Mouse (Mus musculus): ENCODE results near the gene Lrrc8d.

Gene Lrrc8d

DNA sequence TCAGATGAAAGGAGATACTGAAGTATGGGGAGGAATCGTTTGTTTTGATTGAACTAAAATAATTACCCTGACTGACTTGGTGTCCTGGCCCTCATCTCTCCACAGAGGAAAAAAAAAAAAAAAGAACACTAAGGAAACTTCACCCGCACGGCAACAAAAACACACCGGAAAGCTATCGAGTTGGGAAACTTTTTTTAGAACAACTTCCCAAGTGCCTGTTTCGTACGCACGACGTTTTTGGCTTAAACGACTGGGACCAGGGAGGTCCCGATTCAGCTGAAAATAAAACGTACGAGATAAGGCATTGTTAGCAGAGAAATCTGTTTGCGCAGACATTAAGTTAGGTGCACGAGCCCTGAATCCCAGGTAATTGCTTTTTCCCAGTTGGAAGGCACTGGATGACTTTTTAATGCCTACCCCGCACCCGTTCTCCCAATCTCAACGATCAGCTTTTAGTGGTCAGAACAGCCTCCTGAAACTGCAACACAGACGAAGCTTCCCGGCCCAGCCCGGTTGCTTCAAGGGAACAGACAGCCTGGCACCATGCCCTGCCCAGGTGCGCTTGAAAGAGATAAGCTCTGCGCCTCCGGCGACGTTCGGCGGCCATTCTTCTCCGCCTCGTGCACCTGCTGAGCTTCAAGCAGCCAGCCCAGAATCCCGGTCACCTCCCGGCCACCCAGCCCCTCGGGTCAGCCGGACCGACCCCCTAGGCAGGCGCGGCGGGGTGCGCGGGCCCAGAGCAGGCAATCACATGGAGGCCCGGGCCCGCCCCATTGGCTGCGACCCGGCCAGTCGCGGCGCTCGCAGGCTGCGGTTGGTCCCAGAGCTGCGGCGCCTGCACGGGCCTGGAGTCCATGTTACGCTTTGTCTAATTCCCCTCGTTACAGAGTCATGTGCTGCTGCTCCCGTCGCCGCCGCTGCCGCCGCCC lies at the start of gene Lrrc8d:
Gene Lrrc8d (plus strand): TSS at position 829 of the 929 bp plus-strand sequence.
- peak; percentile 85 for DNase-seq (ENCODE audit: low spot score)

DNA sequence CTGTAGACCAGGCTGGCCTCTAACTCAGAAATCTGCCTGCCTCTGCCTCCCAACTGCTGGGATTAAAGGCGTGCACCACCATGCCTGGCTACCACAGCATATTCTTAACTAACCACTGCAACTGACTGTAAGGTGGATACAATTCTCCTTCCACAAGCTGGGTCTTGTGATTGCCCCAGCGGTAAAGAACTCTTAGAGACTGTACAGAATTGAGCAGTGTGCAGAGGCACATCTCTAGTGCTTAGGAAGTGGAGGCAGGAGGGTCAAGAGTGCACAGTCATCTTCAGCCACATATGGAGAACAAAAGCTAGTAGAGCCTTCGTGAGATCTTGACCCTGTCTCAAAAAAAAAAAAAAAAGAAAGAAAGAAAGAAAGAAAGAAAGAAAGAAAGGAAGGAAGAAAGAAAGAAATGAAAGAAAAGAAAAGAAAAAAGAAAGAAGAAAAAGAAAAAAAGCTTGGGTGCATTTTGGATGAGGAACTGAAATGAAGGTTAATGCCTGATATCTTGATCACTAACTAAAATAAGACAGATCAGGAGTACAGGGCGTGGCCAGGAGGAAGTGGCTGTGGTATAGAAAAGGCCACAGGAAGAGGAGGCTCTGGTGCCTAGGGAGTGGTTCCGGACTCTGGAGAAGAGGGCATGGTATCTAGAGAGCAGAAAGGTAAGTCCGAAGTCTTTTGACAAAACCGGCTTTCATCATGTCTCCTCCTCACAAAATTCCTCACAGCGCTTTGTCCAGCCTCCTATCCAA lies 48.9 kb upstream of the Lrrc8d start:
- no peak for DNase-seq (ENCODE audit: low spot score)

DNA sequence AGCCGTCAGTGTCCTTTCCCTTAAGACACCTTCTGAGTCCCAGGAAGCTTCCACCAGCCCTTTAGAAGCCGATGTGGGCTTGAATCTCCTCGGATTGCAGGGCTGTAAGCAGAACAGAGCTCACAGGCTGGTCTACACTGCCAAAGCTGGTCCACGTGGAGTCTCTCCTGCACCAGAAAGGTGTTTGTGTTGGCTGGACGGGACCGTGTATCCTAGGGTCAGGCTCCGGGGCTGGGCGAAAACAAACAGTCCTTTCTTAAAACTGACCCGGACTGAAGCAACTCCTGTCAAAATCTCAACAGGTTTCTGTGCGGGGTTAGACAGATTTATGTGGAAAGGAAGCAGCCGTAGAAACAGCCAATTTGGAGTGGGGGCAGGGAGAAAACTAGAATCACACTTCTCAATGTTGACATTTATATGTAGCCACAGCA lies 48.2 kb upstream of the Lrrc8d start:
- no peak for DNase-seq (ENCODE audit: low spot score)

DNA sequence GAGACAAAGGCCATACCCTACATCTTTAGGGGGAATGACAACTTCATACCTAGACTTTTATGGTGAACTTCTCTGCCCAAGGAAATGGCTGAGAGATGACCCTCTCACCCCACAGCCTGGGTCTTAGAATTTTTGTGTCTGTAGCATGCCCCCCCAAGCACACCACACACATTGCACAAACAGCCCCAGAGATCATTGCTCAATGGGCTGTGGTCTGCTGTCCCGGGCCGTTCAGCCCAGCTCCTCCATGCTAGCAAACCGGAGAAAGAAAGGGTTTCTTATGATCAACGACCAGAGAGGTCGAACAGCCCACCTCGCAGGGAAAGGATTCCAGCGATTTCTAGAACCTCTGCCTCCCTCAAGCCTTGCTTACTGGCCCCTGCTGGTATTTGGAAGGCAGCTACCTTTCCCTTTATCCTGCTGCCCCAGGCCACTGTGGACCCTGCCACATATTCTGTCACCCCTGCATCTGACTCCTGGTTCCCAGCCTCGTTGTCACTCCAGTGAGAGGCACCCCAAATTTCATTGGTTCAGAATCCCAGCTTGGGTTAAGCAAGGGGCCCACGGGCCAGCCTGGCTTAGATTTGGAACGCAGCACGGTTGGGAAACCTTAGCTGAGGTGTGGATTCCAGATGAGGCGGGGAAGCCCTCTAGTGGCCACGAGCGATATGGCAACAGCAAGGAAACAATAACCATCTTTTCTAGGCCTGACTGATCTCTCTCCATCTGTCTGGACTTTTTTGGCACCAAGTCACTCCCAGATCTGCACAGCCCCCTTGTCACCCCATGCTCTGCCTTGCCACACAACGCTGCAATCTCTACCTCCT lies 45.3 kb upstream of the Lrrc8d start:
- DNase-seq (ENCODE audit: low spot score) = peak; percentile 59

DNA sequence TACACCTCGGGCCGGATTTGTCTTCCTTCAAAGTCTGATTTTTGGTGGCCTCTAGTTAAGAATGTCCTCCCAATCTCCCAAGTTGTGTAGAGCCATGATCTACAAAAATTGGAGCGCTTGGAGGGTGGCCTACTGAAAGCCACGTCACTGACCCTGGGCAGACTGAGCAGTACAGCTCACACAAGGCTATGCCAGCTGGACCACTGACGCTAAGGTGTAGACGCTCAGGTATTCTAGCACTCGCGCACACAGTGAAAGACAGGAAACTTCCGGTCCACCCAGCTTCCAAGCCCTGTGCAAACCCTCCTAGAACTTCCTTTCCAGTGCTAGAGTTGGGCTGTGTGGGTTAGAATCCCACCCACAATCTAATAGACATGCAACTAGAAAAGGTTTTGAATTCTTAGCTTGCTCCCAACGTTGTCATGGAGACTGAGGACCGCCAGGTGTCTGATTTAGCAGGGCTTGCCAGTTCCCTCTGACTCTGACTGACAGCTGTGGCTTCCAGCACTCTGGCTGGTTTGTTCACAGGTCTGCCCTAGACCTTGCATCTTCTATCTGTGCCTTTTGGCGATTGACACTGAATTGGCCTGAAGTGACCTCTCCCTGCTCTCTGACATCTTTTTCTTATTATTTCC lies 44.6 kb upstream of the Lrrc8d start:
- no peak for DNase-seq (ENCODE audit: low spot score)

DNA sequence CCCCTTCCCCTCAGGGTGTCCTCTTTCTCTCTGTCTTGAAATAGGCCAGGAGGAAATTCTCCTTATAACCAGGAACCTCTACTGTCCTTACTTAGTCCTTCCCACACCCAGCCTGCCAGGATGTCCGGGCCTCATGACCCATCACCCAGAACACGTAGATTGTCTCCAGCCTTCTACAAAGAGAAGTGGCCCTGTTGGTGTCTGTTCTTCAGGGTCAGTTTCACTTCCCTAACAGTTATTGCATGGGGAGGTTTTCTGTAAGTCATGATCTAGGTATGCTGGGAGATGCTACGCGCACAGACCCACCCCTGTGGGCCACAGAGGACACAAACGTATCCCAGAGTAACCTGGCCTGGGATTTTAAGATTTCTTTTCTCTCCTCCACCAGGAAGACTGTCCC lies 37.9 kb upstream of the Lrrc8d start:
- no peak for DNase-seq (ENCODE audit: low spot score)

DNA sequence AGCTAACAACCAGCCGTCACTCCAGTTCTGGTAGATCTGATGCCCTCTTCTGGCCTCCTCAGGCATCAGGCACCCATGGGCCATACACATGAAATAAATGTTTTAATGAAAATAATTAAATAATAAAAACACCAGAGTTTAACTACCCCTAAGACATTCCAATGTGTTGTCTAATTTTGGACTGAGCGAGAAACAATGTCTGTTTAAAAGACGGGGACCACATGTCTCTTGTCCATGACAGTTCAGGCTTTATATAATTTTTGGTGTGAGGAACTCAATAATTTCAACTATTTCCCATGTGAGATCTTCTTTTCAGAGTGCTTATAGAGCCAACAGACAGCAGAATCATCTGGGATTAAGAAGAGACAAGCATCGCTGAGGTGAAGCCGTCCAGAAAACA lies 32.8 kb upstream of the Lrrc8d start:
- no peak for DNase-seq (ENCODE audit: low spot score)

DNA sequence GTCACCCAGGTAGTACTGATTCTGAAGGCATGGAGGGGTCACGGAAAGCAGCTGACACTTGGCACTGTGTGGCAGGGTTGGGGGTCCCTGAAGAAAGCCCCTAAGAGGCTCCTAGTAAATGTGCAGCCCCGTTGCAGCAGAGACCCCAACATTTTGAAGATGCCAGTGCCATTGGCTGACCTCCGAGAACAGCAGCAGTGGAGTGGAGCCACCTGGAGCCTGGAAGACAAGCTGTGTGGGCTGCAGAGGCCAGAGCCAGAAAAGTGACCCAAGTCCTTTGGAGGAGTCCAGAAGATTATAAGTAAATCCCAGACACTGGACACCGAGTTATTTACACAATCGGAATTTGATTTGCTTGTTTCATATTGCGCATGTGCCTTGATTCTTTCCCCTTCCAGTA lies 32.4 kb upstream of the Lrrc8d start:
- no peak for DNase-seq (ENCODE audit: low spot score)

DNA sequence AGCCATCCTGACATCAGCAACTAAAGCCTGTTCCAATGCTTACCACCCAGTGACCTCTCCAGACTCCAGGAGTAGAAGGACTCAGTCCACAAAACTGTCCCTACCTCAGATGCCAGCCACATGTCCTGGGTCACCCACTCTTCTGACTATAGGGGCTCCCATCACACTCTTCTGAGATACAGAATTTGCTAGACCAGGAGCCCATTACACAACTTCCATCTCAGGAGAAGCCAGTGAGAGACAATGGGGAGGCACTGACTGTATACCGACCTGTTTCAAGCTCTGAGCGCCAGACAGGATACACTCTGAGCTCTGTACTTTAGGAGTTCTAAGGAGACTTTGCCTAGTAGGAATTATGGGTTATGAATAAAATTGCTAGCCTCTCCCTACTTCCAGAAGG lies 30.7 kb upstream of the Lrrc8d start:
- DNase-seq (ENCODE audit: low spot score) = no peak

DNA sequence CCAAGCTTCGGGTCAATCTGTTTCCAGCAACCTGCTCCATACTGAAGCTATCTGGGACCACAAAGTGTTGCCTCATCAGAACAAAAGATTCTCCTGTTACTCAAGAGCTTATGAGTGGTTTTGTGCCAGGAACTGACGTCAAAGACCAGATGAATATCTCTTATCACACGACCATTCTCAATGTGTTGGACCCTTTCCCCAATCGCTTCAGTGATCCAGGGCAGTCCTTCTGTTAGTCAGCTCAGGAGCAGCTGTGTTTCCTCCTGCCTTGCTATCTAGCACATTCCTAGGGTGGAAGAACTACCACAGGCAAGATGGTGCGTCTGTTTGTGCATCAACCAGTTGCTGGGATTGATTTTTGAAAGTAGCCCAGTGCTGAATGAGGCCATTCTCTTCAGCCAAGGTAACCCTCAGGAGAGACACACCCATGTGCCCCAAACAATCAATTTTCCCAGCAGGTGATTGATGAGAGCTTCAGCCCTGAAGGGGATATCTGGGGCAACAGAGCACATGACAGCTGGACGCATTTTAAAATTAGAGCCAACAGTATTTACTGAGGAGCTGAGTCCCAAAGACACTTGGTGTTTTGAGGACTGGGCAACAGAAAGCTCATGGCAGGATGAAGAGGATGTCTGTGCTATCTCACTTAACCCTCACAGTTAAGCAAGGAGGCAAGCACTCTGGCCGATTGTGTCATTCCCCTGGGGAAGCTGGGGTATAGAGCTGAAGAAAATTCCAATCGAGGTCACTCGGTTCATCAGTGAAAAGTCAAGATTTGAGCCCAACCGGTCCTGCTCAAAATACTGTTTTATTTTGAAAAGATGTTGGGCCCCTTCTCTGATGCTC lies 30.0 kb upstream of the Lrrc8d start:
- DNase-seq (ENCODE audit: low spot score) = no peak

DNA sequence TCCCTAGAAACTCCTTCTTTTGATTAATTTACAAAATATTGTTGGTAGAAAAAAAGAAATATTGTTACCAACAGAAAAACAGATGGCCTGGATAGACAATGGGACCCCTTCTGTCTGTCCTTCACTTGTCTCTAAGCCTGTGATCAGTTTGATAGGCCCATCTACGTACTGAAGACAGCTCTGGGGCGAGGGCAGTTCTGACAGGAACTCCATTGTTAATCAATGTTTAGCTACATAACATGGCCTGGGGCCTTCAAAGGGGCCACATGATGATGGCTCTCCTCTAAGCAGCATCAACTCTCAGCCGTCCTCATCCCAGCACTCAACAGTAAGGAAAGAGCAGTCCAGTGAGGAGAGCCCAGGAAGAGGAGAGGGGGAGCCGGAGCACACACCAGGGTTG lies 27.4 kb upstream of the Lrrc8d start:
- DNase-seq (ENCODE audit: low spot score) = no peak

DNA sequence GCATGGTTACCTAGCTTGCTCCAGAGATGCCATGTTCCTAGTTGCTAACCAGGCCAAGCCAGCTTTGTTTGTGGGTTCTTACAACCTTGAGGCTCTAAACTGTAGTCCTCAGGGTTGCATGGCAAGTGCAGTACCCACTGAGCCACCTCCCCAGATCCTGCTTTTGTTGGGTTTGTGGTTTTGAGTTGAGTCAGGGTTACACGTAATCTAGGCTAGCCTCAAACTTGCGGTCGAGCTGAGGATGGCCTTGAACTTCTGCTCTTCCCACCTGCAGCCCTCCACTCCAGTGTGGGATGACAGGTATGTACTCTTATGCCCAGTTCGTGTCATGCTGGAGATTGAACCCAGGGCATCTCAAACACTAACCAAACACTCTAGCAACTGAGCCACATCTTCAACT lies 24.3 kb upstream of the Lrrc8d start:
- no peak for DNase-seq (ENCODE audit: low spot score)

DNA sequence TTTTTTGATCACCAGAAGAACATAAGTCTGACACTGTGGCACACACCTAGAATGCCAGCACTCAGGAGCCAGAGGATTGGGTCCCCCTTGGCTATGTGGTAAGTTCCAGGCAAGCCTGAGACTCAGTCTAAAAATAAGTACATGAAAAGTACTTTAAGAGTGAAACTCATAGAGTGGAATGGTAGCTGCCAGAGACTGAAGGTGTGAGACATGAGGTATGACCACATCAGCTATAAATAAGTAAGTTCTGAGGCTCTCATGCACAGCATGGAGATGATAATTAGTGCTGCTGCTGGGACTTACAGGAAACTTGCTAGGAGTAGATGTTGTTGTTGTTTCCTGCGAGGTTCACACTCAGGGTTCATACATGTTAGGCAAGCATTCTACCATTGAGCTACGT lies 22.7 kb upstream of the Lrrc8d start:
- no peak for DNase-seq (ENCODE audit: low spot score)

DNA sequence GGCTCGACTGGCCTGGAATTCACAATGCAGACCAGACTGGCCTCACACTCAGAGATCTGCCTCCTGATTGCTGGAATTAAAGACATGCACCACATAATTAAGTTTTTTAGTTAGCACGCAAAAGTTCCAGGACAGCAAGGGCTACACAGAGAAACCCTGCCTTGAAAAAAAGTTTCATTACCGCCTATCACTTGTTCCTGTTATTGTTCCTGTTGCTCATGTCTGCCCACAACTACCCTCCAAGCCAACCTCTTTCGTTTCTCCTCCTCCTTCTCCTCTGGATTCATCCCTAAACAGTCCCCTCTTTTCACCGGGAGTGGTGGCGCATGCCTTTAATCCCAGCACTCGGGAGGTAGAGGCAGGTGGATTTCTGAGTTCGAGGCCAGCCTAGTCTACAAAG lies 21.5 kb upstream of the Lrrc8d start:
- DNase-seq (ENCODE audit: low spot score) = no peak

DNA sequence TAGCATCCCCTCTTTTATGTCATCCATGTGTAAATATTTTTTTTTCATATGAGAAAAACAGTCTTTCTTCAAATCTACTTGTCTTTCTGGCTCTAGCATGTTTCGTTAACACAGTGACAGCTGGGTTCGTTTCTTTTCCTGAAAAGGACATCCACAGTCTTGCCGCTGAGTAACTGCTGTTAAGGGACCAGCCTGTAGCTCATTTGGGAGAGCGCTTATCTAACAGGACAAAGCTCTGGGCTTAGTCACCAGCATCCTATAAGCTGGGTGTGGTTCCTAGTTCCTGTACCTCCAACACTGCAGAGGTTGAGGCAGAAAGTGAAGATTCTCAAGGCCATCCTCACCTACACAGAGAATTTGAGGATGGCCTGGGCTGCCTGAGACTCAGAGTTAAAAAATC lies 20.5 kb upstream of the Lrrc8d start:
- no peak for DNase-seq (ENCODE audit: low spot score)

DNA sequence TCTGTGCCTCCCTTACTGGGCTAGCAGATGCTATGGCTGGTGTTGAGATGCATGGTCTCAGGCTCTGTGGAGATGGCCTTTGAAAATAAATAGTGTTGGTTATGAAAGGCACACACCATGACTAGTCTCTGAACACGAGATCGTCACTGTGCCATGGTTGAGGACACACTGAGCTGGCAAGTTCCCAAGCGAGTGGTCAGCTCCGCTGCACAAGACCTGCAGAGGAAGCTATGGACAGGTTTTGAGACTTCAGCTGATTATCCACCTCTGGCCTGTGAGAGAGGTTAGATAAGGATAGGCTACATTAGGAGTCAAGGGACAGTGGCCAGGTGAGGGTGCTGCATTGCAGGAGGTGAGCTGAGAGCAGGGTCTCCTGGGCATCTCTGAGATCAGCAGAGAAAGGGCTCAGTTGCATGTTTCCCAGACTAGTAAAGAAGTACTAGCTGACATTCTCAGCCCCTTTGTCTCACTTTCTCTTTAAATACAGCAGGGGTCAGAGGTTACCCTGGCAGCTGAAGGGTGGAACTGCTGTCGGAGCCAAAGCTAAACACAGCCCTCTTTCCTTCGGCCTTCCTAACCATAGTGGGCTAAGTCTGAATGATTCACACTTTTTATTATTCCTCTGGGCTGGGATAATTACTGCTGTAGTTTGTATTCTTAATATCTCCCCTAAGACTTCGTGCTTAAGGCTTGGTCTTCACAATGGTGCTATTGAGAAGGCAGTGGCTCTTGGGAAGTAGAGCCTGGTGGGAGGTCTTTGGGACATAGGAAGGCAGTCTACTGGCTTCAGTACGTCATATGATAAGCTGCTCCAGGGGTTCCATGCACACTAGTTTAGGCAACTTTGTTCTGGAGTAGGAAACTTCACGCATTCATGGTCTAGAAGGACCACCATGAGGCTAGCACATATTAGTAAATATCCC lies 19.6 kb upstream of the Lrrc8d start:
- no peak for DNase-seq (ENCODE audit: low spot score)

DNA sequence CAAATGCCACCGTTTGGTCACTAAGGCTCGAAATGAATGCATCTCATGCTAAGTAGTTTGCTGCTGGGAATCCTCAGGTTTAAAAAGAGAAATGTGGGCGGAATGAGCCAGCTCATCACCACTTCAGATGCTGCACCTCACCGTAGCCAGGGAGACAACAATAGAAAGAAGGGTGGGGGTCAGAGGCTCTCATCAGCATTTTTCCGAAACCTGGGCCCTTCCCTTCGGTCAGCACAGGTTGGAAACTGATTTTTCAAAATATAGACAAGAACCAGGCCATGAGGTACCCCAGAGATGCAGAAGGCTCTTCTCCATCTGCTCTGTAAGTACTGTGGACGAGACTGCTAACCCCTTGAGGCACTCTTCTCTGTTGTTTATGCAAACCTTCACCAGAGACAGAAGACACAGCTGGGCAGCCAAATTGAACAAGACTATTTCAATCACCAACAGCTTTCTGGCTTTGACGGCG lies 17.6 kb upstream of the Lrrc8d start:
- DNase-seq (ENCODE audit: low spot score) = no peak

DNA sequence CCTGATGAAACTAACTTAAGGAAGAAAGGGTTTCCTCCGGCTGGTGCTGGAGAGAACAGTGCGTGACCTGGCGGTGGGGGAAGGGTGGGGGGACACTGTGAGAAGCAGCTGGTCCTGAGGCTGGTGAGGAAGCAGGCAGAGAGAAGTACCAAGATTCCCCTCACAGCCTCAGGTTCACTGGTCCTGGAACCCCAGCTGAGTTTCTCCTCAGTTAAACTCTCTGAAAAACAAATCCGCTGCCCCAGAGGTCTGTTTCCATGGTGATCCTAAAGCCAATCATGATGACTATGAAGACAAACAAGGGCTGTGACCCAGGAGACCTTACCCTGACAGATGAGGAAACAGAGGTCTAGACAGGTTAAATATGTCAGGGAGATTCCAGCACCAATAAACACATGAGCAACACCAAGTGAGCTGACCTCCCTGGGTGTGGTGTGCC lies 15.8 kb upstream of the Lrrc8d start:
- peak; percentile 27 for DNase-seq (ENCODE audit: low spot score)

DNA sequence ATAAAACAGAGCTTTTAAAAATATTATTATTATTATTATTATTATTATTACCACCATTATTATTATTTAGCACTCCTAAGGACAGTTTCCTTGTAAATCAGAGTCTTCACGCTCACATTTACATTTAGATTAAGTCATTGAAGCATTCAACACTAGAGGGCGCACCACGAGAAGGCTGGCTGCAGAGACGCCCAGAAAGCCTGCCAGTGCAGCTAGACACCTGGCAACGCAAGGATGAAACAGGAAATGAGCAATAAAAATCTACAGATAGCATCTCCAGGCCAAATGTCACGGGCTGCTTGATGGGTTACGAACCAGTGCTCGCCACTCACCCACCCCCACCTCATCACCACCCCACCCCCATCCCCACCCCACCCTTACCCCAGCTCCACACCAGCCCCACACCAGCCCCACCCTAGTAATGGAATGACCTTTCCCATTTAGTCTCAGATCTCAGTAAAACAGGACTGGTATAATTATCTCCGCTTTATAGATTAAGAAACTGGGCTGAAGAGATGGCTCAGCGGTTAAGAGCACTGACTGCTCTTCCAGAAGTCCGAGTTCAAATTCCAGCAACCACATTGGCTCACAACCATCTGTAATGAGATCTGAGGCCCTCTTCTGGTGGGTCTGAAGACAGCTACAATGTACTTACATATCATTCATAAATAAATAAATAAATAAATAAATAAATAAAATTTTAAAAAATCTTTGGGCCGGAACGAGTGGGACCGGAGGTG lies 14.7 kb upstream of the Lrrc8d start:
- DNase-seq (ENCODE audit: low spot score) = peak; percentile 70
